Mouse (Mus musculus): ENCODE data around the gene Fat3. TPM values are rescaled to one million over a fixed set of nuclear protein-coding genes. Genes with fewer than 3 reads are reported as not detected.

Gene Fat3
- polyA plus RNA-seq (2015; fragmentation: Nextera tagmentation; extraction: Ambion mirVana): 11.7 and 12.0 TPM in 2 replicates

DNA sequence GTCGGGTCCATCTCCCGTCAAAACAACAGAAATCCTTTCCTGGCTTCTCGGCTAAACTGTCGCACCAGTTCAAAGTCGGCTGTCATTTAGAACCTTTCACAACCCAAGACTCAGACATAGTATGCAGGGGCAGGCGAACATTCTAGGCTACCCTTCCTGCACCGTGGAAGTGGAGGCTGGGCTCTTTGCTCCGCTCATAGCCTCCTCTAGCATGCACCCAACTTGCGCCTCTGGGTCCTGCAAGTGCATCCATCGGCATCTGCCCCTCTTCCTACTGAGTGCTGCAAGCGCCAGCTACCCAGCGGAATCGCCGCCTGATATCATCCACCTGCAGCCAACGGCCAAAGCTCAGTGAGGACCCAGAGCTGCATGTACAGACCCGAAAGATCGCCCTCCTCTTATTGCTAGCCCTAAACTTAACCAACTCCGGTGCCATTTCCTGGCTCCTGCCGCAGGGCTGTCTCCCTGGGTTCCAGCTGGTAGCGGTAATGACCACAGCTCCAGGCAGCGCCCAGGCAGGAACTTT is at the start of gene Fat3:
TSS of gene Fat3 (minus strand) at position 100 of the 526 bp plus-strand sequence.
- Histone ChIP-seq H3K4me1 (peaks cover 14% of the 10 kb centered on the region), H3K9me3 (no peaks in the 10 kb centered on the region), H3K36me3 (no peaks in the 10 kb centered on the region), H3K27ac (replicated peaks) (peak within 1 kb of the TSS; percentile 94), H3K4me3 (peak within 1 kb of the TSS; percentile 70), H3K9ac (replicated peaks) (peak within 1 kb of the TSS; percentile 68), H3K27me3 (no peaks in the 10 kb centered on the region), H3K4me2 (replicated peaks) (peak within 1 kb of the TSS; percentile 76)
- ATAC-seq (replicated peaks): peak; percentile 23
- under 1% methylated on average over 21 of the region's 21 CpGs for WGBS

DNA sequence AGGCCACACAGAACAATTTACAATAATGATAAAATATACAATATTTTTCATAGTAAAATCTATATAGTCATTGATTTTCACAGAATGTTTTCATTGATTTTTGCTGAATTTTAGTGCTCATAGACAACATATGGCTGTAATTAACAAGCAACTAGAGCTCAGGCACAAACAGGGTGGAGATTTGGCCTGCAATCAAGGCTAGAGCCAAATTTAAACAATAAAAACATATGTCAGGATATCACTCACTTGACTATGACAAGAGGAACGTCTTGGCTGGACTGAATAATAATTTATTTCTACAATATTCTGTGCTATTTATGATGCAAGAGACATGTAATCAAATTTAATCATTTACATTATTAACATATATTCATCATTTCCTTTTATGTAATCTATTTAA is 31.8 kb upstream of the Fat3 start:
- H3K27me3 ChIP-seq: no peaks in the 10 kb centered on the region
- no peak overlapping the region for H3K4me2 ChIP-seq (replicated peaks)
- H3K4me3 ChIP-seq: no peak overlapping the region
- 4% methylated on average over 1 of the region's 1 CpGs for WGBS
- no peaks in the 10 kb centered on the region for H3K9me3 ChIP-seq
- ATAC-seq (replicated peaks): peak; percentile 72
- H3K9ac ChIP-seq (replicated peaks): no peak overlapping the region
- H3K4me1 ChIP-seq: no peaks in the 10 kb centered on the region
- H3K27ac ChIP-seq (replicated peaks): no peak overlapping the region
- H3K36me3 ChIP-seq: no peaks in the 10 kb centered on the region

DNA sequence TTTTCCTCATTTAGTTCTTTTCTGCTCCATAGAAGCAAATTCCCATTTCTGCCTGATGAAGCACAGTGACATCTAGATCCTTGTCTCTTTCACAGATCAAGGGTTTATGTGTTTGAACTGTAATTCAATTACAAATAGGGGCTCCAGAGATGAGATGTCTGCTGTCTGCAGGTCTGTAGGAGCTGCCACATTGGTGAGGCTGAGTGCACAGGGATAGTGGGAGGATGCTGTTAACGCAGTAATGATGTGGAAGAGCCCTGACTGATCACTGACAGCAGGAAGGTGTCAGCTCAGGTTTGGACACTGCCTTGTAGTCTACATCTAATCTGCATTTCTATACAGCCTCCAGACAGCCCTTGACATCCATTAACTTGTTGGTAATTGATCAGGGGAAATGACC is 16.5 kb upstream of the Fat3 start:
- no peak for ATAC-seq (replicated peaks)
- Histone ChIP-seq H3K4me1 (no peaks in the 10 kb centered on the region), H3K9me3 (no peaks in the 10 kb centered on the region), H3K4me2 (replicated peaks) (no peak overlapping the region), H3K36me3 (no peaks in the 10 kb centered on the region), H3K9ac (replicated peaks) (no peak overlapping the region), H3K4me3 (no peak overlapping the region), H3K27ac (replicated peaks) (no peak overlapping the region), H3K27me3 (no peaks in the 10 kb centered on the region)
- WGBS: 61% methylated on average over 1 of the region's 1 CpGs

DNA sequence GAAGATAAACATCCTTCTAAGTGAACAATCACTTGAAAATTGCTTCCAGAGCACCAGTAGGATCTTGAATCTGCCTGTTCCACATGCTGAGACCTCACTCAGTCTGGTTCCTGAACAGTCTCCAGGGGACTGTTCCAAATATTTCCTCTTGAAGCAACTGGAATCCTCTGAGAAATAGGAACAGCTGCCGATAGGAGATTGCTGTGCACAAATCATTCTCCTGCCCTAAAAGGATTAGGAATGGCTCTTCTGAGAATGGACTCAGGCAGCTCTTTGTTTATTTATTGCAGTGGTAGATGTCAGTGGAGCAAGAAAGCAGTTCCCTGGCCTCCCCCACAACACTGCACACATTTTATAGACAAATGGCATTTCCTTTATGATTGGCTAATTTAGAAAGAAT is 10.9 kb upstream of the Fat3 start:
- WGBS: 45% methylated on average over 1 of the region's 1 CpGs
- H3K27me3 ChIP-seq: no peaks in the 10 kb centered on the region
- H3K4me2 ChIP-seq (replicated peaks): no peak overlapping the region
- no peak overlapping the region for H3K9ac ChIP-seq (replicated peaks)
- H3K9me3 ChIP-seq: no peaks in the 10 kb centered on the region
- no peak for ATAC-seq (replicated peaks)
- no peak overlapping the region for H3K27ac ChIP-seq (replicated peaks)
- no peaks in the 10 kb centered on the region for H3K36me3 ChIP-seq
- H3K4me3 ChIP-seq: no peak overlapping the region
- no peaks in the 10 kb centered on the region for H3K4me1 ChIP-seq

DNA sequence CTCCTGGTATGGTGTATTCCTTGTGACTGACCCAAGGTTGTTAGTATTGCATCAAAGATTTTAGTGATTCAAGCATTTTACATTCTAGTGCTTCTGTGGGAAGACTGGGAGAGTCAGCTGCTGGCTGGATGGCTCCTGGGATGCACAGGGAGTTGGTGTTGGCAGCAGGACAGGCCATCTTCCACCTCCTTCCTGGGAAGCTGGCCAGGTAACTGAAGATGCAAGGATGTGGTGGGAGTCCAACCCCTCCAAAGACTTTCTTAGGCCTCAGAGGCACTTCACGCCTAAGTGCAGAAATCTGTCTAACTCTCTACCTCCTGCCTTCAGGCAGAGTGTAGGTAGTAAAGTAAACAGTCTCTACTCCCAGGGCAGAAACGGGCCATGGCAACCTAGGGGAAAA is 2.7 kb upstream of the Fat3 start:
- H3K27me3 ChIP-seq: no peaks in the 10 kb centered on the region
- no peak overlapping the region for H3K4me3 ChIP-seq
- no peak overlapping the region for H3K9ac ChIP-seq (replicated peaks)
- no peak overlapping the region for H3K27ac ChIP-seq (replicated peaks)
- WGBS: 90% methylated on average over 2 of the region's 2 CpGs
- no peak overlapping the region for H3K4me2 ChIP-seq (replicated peaks)
- H3K9me3 ChIP-seq: no peaks in the 10 kb centered on the region
- peaks cover 8% of the 10 kb centered on the region for H3K4me1 ChIP-seq
- no peaks in the 10 kb centered on the region for H3K36me3 ChIP-seq
- no peak for ATAC-seq (replicated peaks)

GRCm38 (mm10) chr9:16502673-16503343 is 1.7 kb upstream of the Fat3 start:
- Histone ChIP-seq H3K9me3 (no peaks in the 10 kb centered on the region), H3K36me3 (no peaks in the 10 kb centered on the region), H3K4me2 (replicated peaks) (peak overlapping the region; percentile 76), H3K4me3 (peak overlapping the region; percentile 70), H3K9ac (replicated peaks) (peak overlapping the region; percentile 68), H3K27me3 (no peaks in the 10 kb centered on the region), H3K27ac (replicated peaks) (peak overlapping the region; percentile 94), H3K4me1 (peaks cover 14% of the 10 kb centered on the region)
- WGBS: 11% methylated on average over 13 of the region's 13 CpGs
- ATAC-seq (replicated peaks): no peak

GRCm38 (mm10) chr9:16501990-16502672 is 1.0 kb upstream of the Fat3 start:
- no peaks in the 10 kb centered on the region for H3K27me3 ChIP-seq
- no peaks in the 10 kb centered on the region for H3K9me3 ChIP-seq
- H3K4me2 ChIP-seq (replicated peaks): peak overlapping the region; percentile 76
- H3K4me3 ChIP-seq: peak overlapping the region; percentile 70
- peak overlapping the region; percentile 94 for H3K27ac ChIP-seq (replicated peaks)
- peak; percentile 83 for ATAC-seq (replicated peaks)
- 1% methylated on average over 51 of the region's 52 CpGs for WGBS
- no peaks in the 10 kb centered on the region for H3K36me3 ChIP-seq
- peaks cover 14% of the 10 kb centered on the region for H3K4me1 ChIP-seq
- H3K9ac ChIP-seq (replicated peaks): peak overlapping the region; percentile 68

DNA sequence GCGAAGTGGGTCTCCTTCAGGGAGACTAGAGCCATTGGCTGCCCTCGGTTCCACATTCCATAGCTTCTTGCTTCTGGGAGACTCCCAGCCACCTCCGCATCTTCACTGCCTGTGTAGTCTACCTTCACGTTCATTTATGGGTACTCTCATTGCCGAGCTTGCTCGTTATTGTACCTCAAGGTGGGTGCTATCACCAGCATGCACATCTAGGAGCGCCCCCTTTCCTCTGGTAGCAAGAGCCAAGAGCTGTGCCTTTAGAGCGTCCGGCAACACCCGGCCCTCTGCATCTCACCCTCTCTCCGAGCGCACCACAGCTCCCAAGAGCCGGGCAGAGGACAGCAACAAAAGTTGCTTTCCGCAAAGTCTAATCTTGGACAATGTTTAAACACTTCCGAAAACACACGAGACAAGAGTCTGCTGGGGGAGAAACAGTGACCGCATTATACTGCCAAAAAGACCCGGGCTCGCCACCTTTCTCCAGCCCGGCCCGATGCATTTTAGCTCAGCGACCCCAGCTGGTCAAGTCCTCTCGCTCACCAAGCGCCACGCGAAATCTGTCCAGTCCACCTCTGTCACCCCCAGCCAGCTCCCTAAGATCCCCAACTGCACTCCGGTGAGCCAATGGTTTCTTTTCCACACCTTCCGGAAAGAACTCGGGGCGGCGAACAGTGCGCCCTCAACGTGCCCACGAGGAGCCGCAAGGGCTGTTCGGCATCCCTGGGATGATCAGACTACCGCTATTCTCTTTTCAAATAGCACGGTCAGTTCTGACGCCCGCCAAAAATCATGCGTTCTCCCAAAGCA is 501 bp downstream of the Fat3 start:
- peak overlapping the region; percentile 76 for H3K4me2 ChIP-seq (replicated peaks)
- H3K9ac ChIP-seq (replicated peaks): peak overlapping the region; percentile 68
- H3K4me3 ChIP-seq: peak overlapping the region; percentile 70
- H3K27me3 ChIP-seq: no peaks in the 10 kb centered on the region
- ATAC-seq (replicated peaks): peak; percentile 46
- no peaks in the 10 kb centered on the region for H3K36me3 ChIP-seq
- H3K27ac ChIP-seq (replicated peaks): peak overlapping the region; percentile 94
- no peaks in the 10 kb centered on the region for H3K9me3 ChIP-seq
- WGBS: under 1% methylated on average over 41 of the region's 41 CpGs
- peaks cover 14% of the 10 kb centered on the region for H3K4me1 ChIP-seq

GRCm38 (mm10) chr9:16499621-16500381 is 1.3 kb downstream of the Fat3 start:
- under 1% methylated on average over 35 of the region's 35 CpGs for WGBS
- no peaks in the 10 kb centered on the region for H3K36me3 ChIP-seq
- ATAC-seq (replicated peaks): peak; percentile 57

DNA sequence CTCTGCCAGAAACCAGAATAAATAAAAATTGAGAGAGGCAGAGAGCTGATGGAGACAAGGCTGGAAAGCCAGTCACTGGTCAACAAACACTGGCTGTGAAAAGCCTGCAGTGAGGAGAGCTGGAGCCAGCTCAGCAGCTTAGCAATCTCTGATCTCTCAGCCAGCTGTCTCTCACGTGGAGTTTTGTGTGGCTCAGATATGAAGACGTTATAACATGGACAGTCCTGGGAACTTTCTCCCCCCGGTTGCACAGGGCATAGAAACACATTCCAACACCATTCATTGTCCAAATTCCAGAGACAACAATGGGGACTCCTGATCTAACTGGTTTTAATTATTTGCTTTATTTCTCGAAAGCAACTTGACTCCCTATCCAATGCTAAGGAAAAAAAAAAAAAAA is 2.2 kb downstream of the Fat3 start:
- H3K4me3 ChIP-seq: peak overlapping the region; percentile 70
- H3K4me2 ChIP-seq (replicated peaks): peak overlapping the region; percentile 76
- WGBS: under 1% methylated on average over 4 of the region's 4 CpGs
- H3K9me3 ChIP-seq: no peaks in the 10 kb centered on the region
- no peak for ATAC-seq (replicated peaks)
- H3K4me1 ChIP-seq: peaks cover 14% of the 10 kb centered on the region
- no peaks in the 10 kb centered on the region for H3K36me3 ChIP-seq
- H3K27ac ChIP-seq (replicated peaks): peak overlapping the region; percentile 94
- no peaks in the 10 kb centered on the region for H3K27me3 ChIP-seq
- H3K9ac ChIP-seq (replicated peaks): no peak overlapping the region

More at GRCm38 (mm10) chr9:16499621-16500381, 1.3 kb downstream of the Fat3 start:
- Histone ChIP-seq H3K27me3 (no peaks in the 10 kb centered on the region), H3K27ac (replicated peaks) (peak overlapping the region; percentile 94), H3K9me3 (no peaks in the 10 kb centered on the region), H3K4me1 (peaks cover 14% of the 10 kb centered on the region), H3K4me3 (peak overlapping the region; percentile 70), H3K9ac (replicated peaks) (peak overlapping the region; percentile 68), H3K4me2 (replicated peaks) (peak overlapping the region; percentile 76)

- ATAC-seq (replicated peaks): no peak
- no peaks in the 10 kb centered on the region for H3K36me3 ChIP-seq
- 98% methylated on average over 1 of the region's 1 CpGs for WGBS
- H3K4me2 ChIP-seq (replicated peaks): no peak overlapping the region
- H3K4me3 ChIP-seq: no peak overlapping the region
- no peak overlapping the region for H3K27ac ChIP-seq (replicated peaks)
- H3K27me3 ChIP-seq: no peaks in the 10 kb centered on the region
- no peak overlapping the region for H3K9ac ChIP-seq (replicated peaks)
- peaks cover 9% of the 10 kb centered on the region for H3K4me1 ChIP-seq
- no peaks in the 10 kb centered on the region for H3K9me3 ChIP-seq
Measured at GRCm38 (mm10) chr9:16497361-16497760, 3.7 kb downstream of the Fat3 start.

Data from forebrain, embryonic 15.5 days (tissue).